Mouse (Mus musculus) midbrain, embryonic 14.5 days (tissue): ENCODE measurements around the gene C1rl. TPM values are rescaled to one million over a fixed set of nuclear protein-coding genes. Genes with fewer than 3 reads are reported as not detected.
"Not testable (repeated sequence)": the region's sequence is repeated elsewhere in the genome, so short reads cannot be mapped to it uniquely, and the experiment has no call there.

Experiments used
- ATAC-seq: fragments of 200-750 bp; cut with Nextera tagmentation; 2 replicates; pipeline ENCODE4 v1.8.0; 2017; ENCODE audit warnings: moderate number of reproducible peaks, moderate library complexity; ENCODE audit not compliant: low FRiP score, low TSS enrichment
- DNase-seq: peaks from one replicate; pipeline ENCODE4 v3.0.0-alpha.2; 2015
- H3K27ac ChIP-seq: fragments of 300-500 bp; sonication (generic); replicated peaks from 2 replicates; pipeline ENCODE4 v1.5.1; 2014; ENCODE audit warnings: mild to moderate bottlenecking, low read depth, low read length, moderate library complexity
- H3K27me3 ChIP-seq: fragments of 300-500 bp; sonication (generic); 2 replicates; pipeline ENCODE4 v1.6.1; 2014; ENCODE audit warnings: low read length, control low read depth, mixed read lengths; ENCODE audit not compliant: control insufficient read depth, insufficient read depth
- H3K36me3 ChIP-seq: fragments of 300-500 bp; sonication (generic); 2 replicates; pipeline ENCODE4 v1.6.1; 2014; ENCODE audit warnings: low read length, control low read depth; ENCODE audit not compliant: control insufficient read depth, insufficient read depth
- H3K4me1 ChIP-seq: fragments of 300-500 bp; sonication (generic); 2 replicates; pipeline ENCODE4 v1.6.1; 2014; ENCODE audit warnings: mild to moderate bottlenecking, antibody characterized with exemption, low read length, control low read depth; ENCODE audit not compliant: control insufficient read depth, insufficient read depth
- H3K4me2 ChIP-seq: fragments of 300-500 bp; sonication (generic); 2 replicates; pipeline ENCODE4 v1.6.1; 2014; ENCODE audit warnings: mild to moderate bottlenecking, low read length, moderate library complexity
- H3K4me3 ChIP-seq: fragments of 300-500 bp; sonication (generic); replicated peaks from 2 replicates; pipeline ENCODE4 v1.5.1; 2014; ENCODE audit warnings: low read depth, low read length
- H3K9ac ChIP-seq: fragments of 300-500 bp; sonication (generic); replicated peaks from 2 replicates; pipeline ENCODE4 v1.6.1; 2014; ENCODE audit warnings: mild to moderate bottlenecking, low read length, moderate library complexity
- H3K9me3 ChIP-seq: fragments of 300-500 bp; sonication (generic); 2 replicates; pipeline ENCODE4 v1.6.1; 2016; ENCODE audit warnings: low read length, control low read depth, mixed read lengths; ENCODE audit not compliant: control insufficient read depth
- WGBS: fragments of 180-500 bp; shearing (Covaris S2); extraction: QIAGEN DNeasy Blood & Tissue Kit; methylation state at CpG from one replicate; pipeline ENCODE4 v1.1.7; 2014; 5-methylcytosine and 5-hydroxymethylcytosine counted together
- polyA plus RNA-seq: library from polyadenylated mRNA; unstranded; fragments of >200 nt; fragmentation: Nextera tagmentation; extraction: Ambion mirVana; gene quantifications from 2 replicates; pipeline ENCODE4 v1.2.1, GENCODE M21; 2014

Gene C1rl
- polyA plus RNA-seq, 1 experiment from 2014 or later: 0.09 TPM

DNA sequence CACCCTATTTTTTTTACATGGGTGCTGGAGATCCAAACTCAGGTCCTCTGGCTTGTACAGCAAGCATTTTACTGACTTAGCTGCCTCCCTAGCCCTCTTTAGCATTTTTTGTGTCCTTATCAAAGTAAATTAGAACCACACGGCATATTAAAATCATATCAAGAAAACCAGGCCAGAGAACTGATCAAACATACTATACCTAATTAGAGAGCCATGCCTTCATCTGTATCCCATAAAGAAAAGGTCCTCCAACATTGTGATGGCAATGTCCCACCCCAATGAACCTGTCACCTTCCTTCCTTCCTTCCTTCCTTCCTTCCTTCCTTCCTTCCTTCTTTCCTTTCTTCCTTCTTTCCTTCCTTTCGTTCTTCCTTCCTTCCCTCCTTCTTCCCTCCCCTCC, 63.0 kb downstream of the C1rl start:
- WGBS: 81% methylated on average over 2 of the region's 2 CpGs
- H3K4me1 ChIP-seq, H3K4me3 ChIP-seq: not testable (repeated sequence)

More for the DNA sequence above, 63.0 kb downstream of the C1rl start:
- not testable (repeated sequence) for H3K36me3 ChIP-seq, H3K27me3 ChIP-seq, DNase-seq, H3K27ac ChIP-seq, ATAC-seq, H3K9ac ChIP-seq, H3K4me2 ChIP-seq, H3K9me3 ChIP-seq

Other genes starting within 250 kb of the C1rl start
- gene Cd163, start 188.5 kb upstream of the C1rl start, polyA plus RNA-seq: 0.04 and 0.24 TPM in 2 replicates
- 63.8 and 66.2 TPM in 2 replicates for gene Pex5, start 78.0 kb upstream of the C1rl start, polyA plus RNA-seq
- 78.0 and 105 TPM in 2 replicates for gene Clstn3, start 28.3 kb upstream of the C1rl start, polyA plus RNA-seq
- 0.12 TPM in 1 of 2 replicates, not detected in the other for gene C1ra, start 19.3 kb downstream of the C1rl start, polyA plus RNA-seq
- 0.27 and 0.28 TPM in 2 replicates for gene C1s1, start 49.2 kb downstream of the C1rl start, polyA plus RNA-seq
- gene C1rb, start 77.2 kb downstream of the C1rl start, polyA plus RNA-seq: not detected in 2 replicates
- 0.08 TPM in 2 replicates for gene C1s2, start 143.0 kb downstream of the C1rl start, polyA plus RNA-seq
- gene Lpcat3, start 169.9 kb downstream of the C1rl start, polyA plus RNA-seq: 31.9 and 34.6 TPM in 2 replicates
- gene Emg1, start 219.1 kb downstream of the C1rl start, polyA plus RNA-seq: 111 and 120 TPM in 2 replicates
- gene Phb2, start 219.2 kb downstream of the C1rl start, polyA plus RNA-seq: 249 and 250 TPM in 2 replicates
- gene Ptpn6, start 245.6 kb downstream of the C1rl start, polyA plus RNA-seq: 2.1 and 5.6 TPM in 2 replicates
- 689 and 844 TPM in 2 replicates for gene Grcc10, start 248.3 kb downstream of the C1rl start, polyA plus RNA-seq